Mouse (Mus musculus): ENCODE measurements at regions not wholly inside any gene's neighbourhood (a gene's known extent, or its start where the extent isn't known, plus 50 kb on each side); places are given as distances from the start of the nearest gene placed in this dataset.

- CTCF ChIA-PET, result no interaction called here
- POLR2A ChIA-PET, result no interaction called here
These were observed 94.4 kb downstream of the Gm11232 start for GRCm38 (mm10) chr4:71663397-71663796.

DNA sequence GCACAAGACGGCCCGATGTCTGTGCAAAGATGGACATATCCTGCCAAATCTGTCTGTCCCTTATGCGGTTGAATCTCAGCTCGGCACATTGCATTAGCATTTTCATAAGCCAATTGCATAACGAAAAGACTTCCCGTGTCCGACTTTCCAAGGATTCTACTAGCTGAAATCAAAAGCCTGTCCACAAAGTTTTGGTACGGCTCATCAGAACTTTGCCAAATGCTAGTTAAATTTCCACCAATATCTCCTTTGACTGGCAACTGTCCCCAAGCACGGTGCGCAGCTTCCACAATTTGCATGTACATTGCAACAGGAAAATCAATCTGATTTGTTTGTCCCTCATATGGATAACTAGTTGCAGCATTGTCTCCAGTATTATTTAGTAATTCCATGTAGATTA lies 117.2 kb downstream of the Gm11232 start:
- POLR2A ChIA-PET, result no interaction called here
- CTCF ChIA-PET, result no interaction called here

GRCm38 (mm10) chr4:71627088-71627487 lies 130.7 kb downstream of the Gm11232 start:
- CTCF ChIA-PET, result no interaction called here

GRCm38 (mm10) chr4:71626626-71627025 lies 131.1 kb downstream of the Gm11232 start:
- CTCF ChIA-PET, result no interaction called here
- POLR2A ChIA-PET, result no interaction called here

More at GRCm38 (mm10) chr4:71627088-71627487, 130.7 kb downstream of the Gm11232 start:
- POLR2A ChIA-PET, result no interaction called here

GRCm38 (mm10) chr4:71624771-71625170 lies 133.0 kb downstream of the Gm11232 start:
- POLR2A ChIA-PET, result no interaction called here
- CTCF ChIA-PET, result no interaction called here

- CTCF ChIA-PET, result no interaction called here
- POLR2A ChIA-PET, result no interaction called here
These were observed 144.0 kb downstream of the Gm11232 start for GRCm38 (mm10) chr4:71613720-71614119.

DNA sequence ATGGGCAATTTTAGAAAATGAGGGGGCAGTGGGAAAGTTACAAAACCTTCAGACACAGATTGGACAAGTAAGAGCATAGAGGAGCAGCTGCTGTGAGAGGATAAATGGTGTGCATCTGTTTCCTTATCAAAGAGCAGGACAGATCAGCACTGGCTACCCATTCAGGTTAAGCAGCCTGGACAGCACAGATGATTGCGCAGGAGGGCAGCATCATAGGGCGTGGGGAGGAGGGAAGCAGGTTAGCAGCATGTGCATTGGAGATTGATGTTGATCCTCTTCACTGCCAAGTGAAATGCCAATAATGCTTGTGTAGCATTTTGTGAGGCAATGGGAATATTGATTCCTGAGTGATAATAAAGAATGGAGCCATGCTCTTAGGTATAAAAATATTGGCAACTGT lies 171.9 kb downstream of the Gm11232 start:
- CTCF ChIA-PET, result no interaction called here
- POLR2A ChIA-PET, result no interaction called here

- ChIA-PET POLR2A (no interaction called here), CTCF (no interaction called here)
These were observed 197.1 kb downstream of the Gm11232 start for GRCm38 (mm10) chr4:71560656-71561055.

DNA sequence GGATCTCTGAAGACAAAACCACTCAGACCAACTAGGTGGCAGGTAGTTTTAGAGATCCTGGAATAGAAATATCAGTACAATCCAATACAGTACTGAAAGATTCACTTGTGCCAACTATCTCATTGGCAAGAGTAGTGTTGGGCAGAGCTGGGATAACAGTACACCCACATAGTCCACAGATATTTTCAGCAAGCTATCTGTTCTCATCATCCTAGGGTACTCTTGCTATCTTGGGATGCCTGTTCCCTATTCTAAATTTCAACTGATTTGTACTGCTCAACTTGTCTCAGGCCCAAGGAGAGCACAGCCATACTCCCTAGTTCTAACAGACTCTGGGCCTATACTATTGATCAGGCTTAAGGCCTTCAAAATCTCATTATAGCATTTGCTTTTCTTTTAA lies 218.6 kb downstream of the Gm11232 start:
- CTCF ChIA-PET, result no interaction called here
- POLR2A ChIA-PET, result interaction anchor here in 1 of 4 experiments (0.6 kb wide), 1 partner anchor 17 kb away, joined by 3 read pairs; no protein-coding TSS in a partner anchor

DNA sequence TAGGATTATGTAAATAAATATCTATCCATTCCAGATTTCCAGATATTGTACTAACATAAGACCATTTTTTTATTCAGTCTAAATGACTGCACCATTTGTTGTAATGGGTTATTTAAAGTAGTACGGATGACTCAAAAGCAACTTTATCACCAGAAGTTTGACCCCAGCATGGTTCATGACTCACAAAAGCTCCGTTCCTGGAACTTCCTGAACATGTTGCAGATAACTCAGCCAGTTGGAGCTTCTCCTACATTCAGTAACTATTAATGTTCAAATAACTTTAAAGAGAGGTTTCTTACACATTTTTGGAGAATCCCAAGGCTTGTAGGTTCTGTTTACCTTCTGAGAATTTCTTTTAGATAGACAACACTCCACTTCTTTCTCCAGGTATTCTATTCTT lies 219.8 kb downstream of the Gm11232 start:
- CTCF ChIA-PET, result no interaction called here
- POLR2A ChIA-PET, result no interaction called here

GRCm38 (mm10) chr4:71524255-71524970 lies 233.4 kb downstream of the Gm11232 start:
- CTCF ChIA-PET, result no interaction called here
- POLR2A ChIA-PET, result no interaction called here

DNA sequence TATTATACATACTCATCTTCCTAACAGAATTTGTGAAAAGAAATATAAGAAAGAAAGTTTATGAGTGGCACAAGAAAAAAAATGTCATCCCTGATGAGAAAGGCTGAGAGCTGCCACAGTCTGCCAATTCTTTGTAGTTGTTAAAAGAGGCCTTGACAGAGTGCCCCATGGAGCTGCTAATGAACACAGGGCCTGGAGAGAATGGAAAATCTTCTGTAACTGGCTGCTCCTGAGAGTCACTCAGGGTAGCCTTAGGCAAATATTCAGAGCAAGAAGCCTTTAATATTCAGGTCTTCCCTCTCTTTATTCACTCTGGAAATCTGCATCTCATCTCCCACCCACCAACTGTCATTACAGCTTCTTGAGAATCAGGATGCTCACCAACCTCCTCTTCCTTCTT lies 237.0 kb downstream of the Gm11232 start:
- POLR2A ChIA-PET, result no interaction called here

GRCm38 (mm10) chr4:71517921-71518404 lies 239.8 kb downstream of the Gm11232 start:
- ChIA-PET POLR2A (no interaction called here), CTCF (no interaction called here)

More for the DNA sequence above, 237.0 kb downstream of the Gm11232 start:
- CTCF ChIA-PET, result no interaction called here

- ChIA-PET POLR2A (no interaction called here), CTCF (no interaction called here)
These were observed 250.9 kb downstream of the Gm11232 start for GRCm38 (mm10) chr4:71506911-71507310.

DNA sequence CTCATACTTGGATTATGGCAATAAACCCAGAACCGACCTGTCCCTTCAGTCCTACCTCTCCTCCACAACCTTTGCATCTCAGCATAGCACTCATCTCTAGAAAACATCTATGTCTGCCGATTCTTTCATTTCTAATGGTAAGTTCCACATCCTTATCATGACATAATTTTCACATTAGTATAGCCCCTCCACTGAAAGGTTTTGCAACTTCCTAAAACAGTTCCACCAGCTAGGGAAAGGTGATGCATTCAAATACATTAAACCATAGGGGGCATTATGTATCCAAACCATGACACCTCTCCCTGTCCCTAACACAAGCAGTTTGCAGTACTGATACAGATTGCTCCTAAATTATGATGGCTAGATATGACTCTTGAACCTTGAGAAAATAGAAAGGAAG lies 268.0 kb downstream of the Gm11232 start:
- ChIA-PET POLR2A (no interaction called here), CTCF (no interaction called here)

DNA sequence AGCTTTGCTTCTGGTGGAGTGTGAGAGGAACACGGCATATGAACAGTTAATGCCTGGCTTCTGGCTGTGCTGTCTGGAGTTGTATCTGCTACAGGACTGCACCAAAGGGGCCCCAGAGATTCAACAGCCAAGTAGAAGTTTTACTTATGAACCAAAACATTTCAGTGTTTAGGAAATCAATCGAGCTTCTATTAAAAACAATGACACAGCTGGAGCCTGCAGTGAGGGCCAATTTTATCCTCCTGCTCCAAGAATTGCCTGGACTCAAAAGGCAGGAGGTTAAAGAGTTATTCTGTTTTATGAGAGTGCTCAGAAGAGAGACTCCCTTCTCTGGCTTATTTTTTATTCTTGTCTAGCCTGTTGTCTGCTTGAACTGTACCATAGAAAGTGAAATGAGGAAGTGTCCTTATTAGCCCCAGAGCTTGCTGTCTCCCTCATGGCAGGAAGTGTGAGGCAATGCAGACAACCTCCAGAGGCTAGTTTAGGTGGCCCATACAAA lies 269.1 kb downstream of the Gm11232 start:
- ChIA-PET CTCF (no interaction called here), POLR2A (interaction anchor here in 1 of 4 experiments (0.6 kb wide), 1 partner anchor 1134 kb away, joined by 8 read pairs; no protein-coding TSS in a partner anchor)

DNA sequence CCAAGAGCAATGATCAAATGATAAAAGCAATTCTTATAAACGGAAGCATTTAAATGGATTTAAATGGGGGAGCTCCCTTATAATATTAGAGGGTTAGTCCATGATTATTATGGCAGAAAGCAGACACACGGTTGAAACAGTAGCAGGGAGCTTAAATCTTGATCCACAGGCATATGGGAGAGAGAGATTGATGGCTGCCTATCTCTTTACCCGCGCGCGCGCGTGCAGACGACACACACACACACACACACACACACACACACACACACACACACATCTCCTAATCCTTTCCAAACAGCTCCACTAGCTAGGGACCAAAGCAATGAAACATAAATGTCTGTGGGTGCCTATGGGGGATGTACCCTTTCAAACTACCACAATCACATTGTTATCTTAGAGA lies 269.7 kb downstream of the Gm11232 start:
- ChIA-PET POLR2A (interaction anchor here in 1 of 4 experiments (0.6 kb wide), 1 partner anchor 1134 kb away, joined by 8 read pairs; no protein-coding TSS in a partner anchor), CTCF (no interaction called here)

DNA sequence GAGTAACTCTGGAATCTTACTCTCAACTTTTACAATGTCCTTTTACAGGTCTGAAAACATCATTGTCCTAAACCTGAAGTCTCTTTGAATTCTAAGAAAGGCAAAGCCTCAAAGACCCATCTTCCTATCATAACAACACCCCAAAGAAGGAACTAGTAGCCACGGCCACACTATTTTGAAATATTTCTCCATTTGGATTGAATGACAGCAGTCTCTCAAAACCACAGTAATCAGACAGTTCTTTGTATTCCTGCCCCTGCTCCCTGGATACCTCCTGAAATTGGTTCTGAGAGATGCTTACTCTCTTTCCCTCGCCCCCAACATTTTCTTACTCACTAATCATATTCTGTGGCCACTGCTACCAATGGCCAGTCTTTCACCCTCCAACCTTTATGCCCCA lies 276.8 kb downstream of the Gm11232 start:
- CTCF ChIA-PET, result no interaction called here

DNA sequence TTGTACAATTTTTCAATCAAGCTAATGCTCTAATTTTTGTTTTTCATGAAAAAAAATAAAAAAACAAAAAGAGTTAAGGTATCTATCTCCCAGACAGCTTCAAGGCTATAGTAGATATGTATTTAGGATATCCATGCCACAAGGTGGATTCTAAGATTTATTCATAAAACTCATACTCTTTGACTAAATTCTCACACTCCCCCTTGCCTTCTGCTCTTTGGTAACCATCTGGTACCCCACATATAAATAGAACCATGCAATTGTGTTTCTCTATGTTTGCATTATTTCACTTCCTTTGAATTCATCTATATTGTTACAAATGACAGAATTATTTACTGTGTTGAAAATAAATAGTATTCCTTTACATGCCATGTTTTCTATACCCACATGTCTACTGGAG lies 287.2 kb downstream of the Gm11232 start:
- ChIA-PET CTCF (no interaction called here), POLR2A (no interaction called here)

More for the DNA sequence above, 276.8 kb downstream of the Gm11232 start:
- POLR2A ChIA-PET, result no interaction called here

DNA sequence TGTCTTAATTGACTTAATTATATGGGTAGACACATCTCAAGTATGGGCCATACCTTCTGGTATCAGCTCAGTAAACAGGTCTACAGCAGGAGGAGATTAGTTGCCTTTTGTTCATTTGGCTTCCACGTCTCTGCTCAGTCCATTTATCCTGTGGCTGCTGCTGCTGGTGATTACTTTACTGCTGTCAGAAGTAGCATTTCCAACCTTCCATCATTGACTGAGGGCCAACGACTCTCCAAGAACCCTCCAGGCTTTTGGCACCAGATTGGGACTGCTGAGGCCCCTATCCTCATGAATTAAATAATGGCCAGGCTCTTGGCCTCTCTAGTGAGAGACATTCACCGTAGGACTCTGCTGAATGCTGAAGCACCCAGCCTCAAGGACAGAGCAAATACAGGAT lies 303.0 kb downstream of the Gm11232 start:
- CTCF ChIA-PET, result no interaction called here

DNA sequence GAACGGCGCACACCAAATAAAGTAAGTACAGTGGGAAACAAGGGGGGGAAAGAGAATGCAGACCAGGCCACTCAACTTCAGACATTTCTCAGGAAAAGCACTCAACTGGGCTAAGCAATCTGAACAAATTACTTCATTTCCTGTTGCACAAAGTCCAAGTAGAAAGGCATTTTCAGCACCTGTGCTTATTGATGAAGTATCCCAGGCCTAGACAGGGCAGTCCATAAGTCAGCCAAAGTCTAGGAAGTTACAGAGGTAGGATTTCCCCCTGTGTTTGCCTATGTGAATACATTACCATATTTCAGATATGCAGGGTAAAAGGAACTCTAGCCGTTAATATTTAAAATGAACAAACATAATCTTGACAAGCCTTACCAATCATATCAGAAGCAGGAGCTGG lies 304.3 kb downstream of the Gm11232 start:
- CTCF ChIA-PET, result no interaction called here
- POLR2A ChIA-PET, result no interaction called here

More for the DNA sequence above, 303.0 kb downstream of the Gm11232 start:
- POLR2A ChIA-PET, result no interaction called here

DNA sequence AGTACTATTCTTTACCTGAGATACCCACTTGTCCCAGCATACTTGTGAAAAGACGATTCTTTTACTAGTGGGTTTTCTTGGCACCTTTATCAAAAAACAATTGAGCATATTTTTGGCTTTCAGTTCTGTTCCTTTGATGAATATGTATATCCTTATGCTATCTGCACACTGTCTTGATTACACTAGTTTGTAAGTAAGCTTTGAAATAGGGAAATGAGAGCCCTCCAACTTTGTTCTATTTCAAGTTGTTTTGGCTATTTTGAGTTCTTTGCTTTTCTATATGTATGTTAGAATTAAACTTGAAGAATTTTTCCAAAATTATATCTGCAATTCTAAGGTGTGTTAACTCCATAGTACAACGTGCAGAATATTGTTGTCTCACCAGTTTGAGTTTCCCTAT lies 311.3 kb downstream of the Gm11232 start:
- ChIA-PET POLR2A (no interaction called here), CTCF (no interaction called here)

All from embryonic stem cell, embryonic (primary cell).